ENCODE assay signal across 8 mouse cellular contexts in genomic region chr12:4082132-4083001, GRCm38 (mm10). TPM values are rescaled to one million over a fixed set of nuclear protein-coding genes. Genes with fewer than 3 reads are reported as not detected.
DNase-seq lines count a peak whose midpoint lies in the region; ATAC-seq lines count a peak whose summit lies in the region.

TSS of gene Dnajc27 (plus strand) at chr12:4082583.

- ATAC-seq in megakaryocyte progenitor cell, adult 5-6 weeks (replicated peaks; ENCODE audit: poor library complexity), result peak; percentile 95

- DNase-seq in adipocyte (ENCODE audit: low spot score), result peak; percentile 94
- peak; percentile 97 for DNase-seq in embryo, embryonic 10 days (ENCODE audit: low spot score)
- DNase-seq in gastrocnemius, postnatal 10 days, result peak; percentile 97
- DNase-seq in induced T-regulatory cell, adult 2 months (ENCODE audit: low read depth), result peak; percentile 99
- peak; percentile 90 to 98 for DNase-seq in left cerebral cortex, adult 9 months (ENCODE audit: low spot score in 2 of 2)
- DNase-seq in right cerebral cortex, postnatal 14 days, result peak; percentile 97
- DNase-seq in urinary bladder, postnatal 36 days (ENCODE audit: low spot score in 2 of 2), result peak; percentile 88 to 92

RNA-seq across cellular contexts. Expression of gene Dnajc27, which starts in this region (rescaled TPM):
- total RNA-seq in gastrocnemius, postnatal 10 days (2021), result 10 to 100 TPM; 10.3 to 11.5 TPM
- 5.5 and 10.2 TPM in 2 replicates for total RNA-seq in megakaryocyte progenitor cell, adult 5-6 weeks (2015)
- total RNA-seq in megakaryocyte progenitor cell, adult 5-6 weeks (2017), result 4.8 and 6.7 TPM in 2 replicates

Comparison
In these comparisons a context has a peak if more than half of its experiments do, and no peak if none do; other contexts are left out.
1. Peak in every context shown above with its lines: DNase-seq and ATAC-seq.